Mouse (Mus musculus): ENCODE measurements at regions not wholly inside any gene's neighbourhood (a gene's known extent, or its start where the extent isn't known, plus 50 kb on each side); places are given as distances from the start of the nearest gene placed in this dataset.

GRCm38 (mm10) chr3:3746542-3746941 is 2004.1 kb upstream of the Gm8797 start:
- DNase-seq (ENCODE audit: extremely low read depth) = no peak
- Histone ChIP-seq H3K4me3 (replicated peaks in 1 of 3; ENCODE audit: low read depth in 2 of 3, low read length in 2 of 3, poor library complexity in 1 of 3) (no peak overlapping the region), H3K79me2 (replicated peaks; ENCODE audit: control insufficient read depth, extremely low read depth, insufficient read depth, poor library complexity, severe bottlenecking) (no peaks in the 10 kb centered on the region), H3K4me2 (ENCODE audit: insufficient read depth, low read depth, poor library complexity, severe bottlenecking) (no peak overlapping the region), H3K36me3 (replicated peaks in 1 of 2; ENCODE audit: control insufficient read depth in 1 of 2, insufficient read depth in 1 of 2, low read length in 1 of 2) (no peaks in the 10 kb centered on the region), H3K9me3 (replicated peaks; ENCODE audit: low read length) (no peaks in the 10 kb centered on the region), H3K4me1 (ENCODE audit: control insufficient read depth in 1 of 2, insufficient read depth in 2 of 2) (peaks cover 0 to 1% of the 10 kb centered on the region in 2 experiments; a peak in 1 of 4 replicates), H3K27me3 (replicated peaks) (no peaks in the 10 kb centered on the region), H3K27ac (ENCODE audit: insufficient read depth, low read depth) (no peak overlapping the region), H3K9ac (ENCODE audit: insufficient read depth, low read depth) (no peak overlapping the region)
- TF ChIP-seq UBTF (IDR thresholded peaks at IDR 0.05; ENCODE audit: low read depth, low read length) (no peak), RCOR1 (conservative IDR thresholded peaks at IDR 0.05; ENCODE audit: low read depth, low read length) (no peak), CTCF (conservative IDR thresholded peaks at IDR 0.05 in 1 of 2, IDR thresholded peaks at IDR 0.05 in 1 of 2; ENCODE audit: low read depth in 2 of 2, low read length in 2 of 2) (no peak), SIN3A (IDR thresholded peaks at IDR 0.05; ENCODE audit: low read length) (no peak), JUND (conservative IDR thresholded peaks at IDR 0.05; ENCODE audit: low read depth, low read length) (no peak), TBP (conservative IDR thresholded peaks at IDR 0.05; ENCODE audit: low read depth, low read length) (no peak), HCFC1 (IDR thresholded peaks at IDR 0.05; ENCODE audit: low read depth, low read length) (no peak), EP300 (IDR thresholded peaks at IDR 0.05; ENCODE audit: low read length) (no peak), MEF2A (IDR thresholded peaks at IDR 0.05; ENCODE audit: borderline replicate concordance, low read depth, low read length) (no peak), KAT2A (IDR thresholded peaks at IDR 0.05; ENCODE audit: insufficient replicate concordance, low read length) (no peak), POLR2AphosphoS2 (IDR thresholded peaks at IDR 0.05; ENCODE audit: low read depth, low read length) (no peak), PAX5 (IDR thresholded peaks at IDR 0.05; ENCODE audit: low read length) (no peak), TCF12 (IDR thresholded peaks at IDR 0.05; ENCODE audit: low read depth, low read length) (no peak), MAFK (IDR thresholded peaks at IDR 0.05; ENCODE audit: insufficient replicate concordance, low read length) (no peak), ZKSCAN1 (IDR thresholded peaks at IDR 0.05; ENCODE audit: borderline replicate concordance, low read depth, low read length) (no peak), USF2 (conservative IDR thresholded peaks at IDR 0.05; ENCODE audit: low read depth, low read length) (no peak), BHLHE40 (IDR thresholded peaks at IDR 0.05; ENCODE audit: low read depth, low read length) (no peak)
- in situ Hi-C loops (cut with MboI; ENCODE audit: low pct_ligation_motif_present, low pct_unique_long_range_greater_than_20kb, low sequenced_read_pairs) (no loop called here), dilution Hi-C loops (cut with MboI; ENCODE audit: extremely low pct_ligation_motif_present, extremely low pct_unique_long_range_greater_than_20kb, low sequenced_read_pairs) (no loop called here)

GRCm38 (mm10) chr3:3751596-3752251 is 1998.9 kb upstream of the Gm8797 start:
- no peak overlapping the region for H3K4me2 ChIP-seq (ENCODE audit: insufficient read depth, low read depth, poor library complexity, severe bottlenecking)
- peak; percentile 69 for DNase-seq (ENCODE audit: extremely low read depth)
- in situ Hi-C loops (cut with MboI; ENCODE audit: low pct_ligation_motif_present, low pct_unique_long_range_greater_than_20kb, low sequenced_read_pairs) = no loop called here
- H3K9ac ChIP-seq (ENCODE audit: insufficient read depth, low read depth) = no peak overlapping the region
- H3K4me1 ChIP-seq (ENCODE audit: control insufficient read depth in 1 of 2, insufficient read depth in 2 of 2) = peaks cover 0 to 9% of the 10 kb centered on the region in 2 experiments; a peak in 2 of 4 replicates
- no peaks in the 10 kb centered on the region for H3K36me3 ChIP-seq (replicated peaks in 1 of 2; ENCODE audit: control insufficient read depth in 1 of 2, insufficient read depth in 1 of 2, low read length in 1 of 2)
- no peak overlapping the region for H3K27ac ChIP-seq (ENCODE audit: insufficient read depth, low read depth)
- no peaks in the 10 kb centered on the region for H3K27me3 ChIP-seq (replicated peaks)
- dilution Hi-C loops (cut with MboI; ENCODE audit: extremely low pct_ligation_motif_present, extremely low pct_unique_long_range_greater_than_20kb, low sequenced_read_pairs) = no loop called here
- no peaks in the 10 kb centered on the region for H3K79me2 ChIP-seq (replicated peaks; ENCODE audit: control insufficient read depth, extremely low read depth, insufficient read depth, poor library complexity, severe bottlenecking)
- TF ChIP-seq RAD21 (IDR thresholded peaks at IDR 0.05; ENCODE audit: low read depth, low read length) = peak; percentile 89
- peak; percentile 61 for TF ChIP-seq ZC3H11A (IDR thresholded peaks at IDR 0.05; ENCODE audit: low read depth, low read length)
- TF ChIP-seq USF2 (conservative IDR thresholded peaks at IDR 0.05; ENCODE audit: low read depth, low read length) = no peak
- TF ChIP-seq SMC3 (IDR thresholded peaks at IDR 0.05; ENCODE audit: low read depth, low read length) = peak; percentile 71
- TF ChIP-seq HCFC1 (IDR thresholded peaks at IDR 0.05; ENCODE audit: low read depth, low read length) = no peak
- TF ChIP-seq CTCF (conservative IDR thresholded peaks at IDR 0.05 in 1 of 2, IDR thresholded peaks at IDR 0.05 in 1 of 2; ENCODE audit: low read depth in 2 of 2, low read length in 2 of 2) = peak; percentile 65 to 78
- H3K9me3 ChIP-seq (replicated peaks; ENCODE audit: low read length) = no peaks in the 10 kb centered on the region
- H3K4me3 ChIP-seq (replicated peaks in 1 of 3; ENCODE audit: low read depth in 2 of 3, low read length in 2 of 3, poor library complexity in 1 of 3) = no peak overlapping the region

All from CH12.LX (cell line).